Mouse (Mus musculus) T-helper 17 cell (primary cell): Measurements from ENCODE around the gene Gast.
"Not testable (repeated sequence)": the region's sequence is repeated elsewhere in the genome, so short reads cannot be mapped to it uniquely, and the experiment has no call there.

Experiments
- in situ Hi-C, 2 experiments: fragments of 300-600 bp; cut with MboI, MseI; formaldehyde crosslinking; loops; 1 replicate in 1 of 2; 2 replicates in 1 of 2; pipeline ENCODE4 v1.15.1; 2025; ENCODE audit warnings: high pct_unique_total_duplicates in 2 of 2

Gene Gast

DNA sequence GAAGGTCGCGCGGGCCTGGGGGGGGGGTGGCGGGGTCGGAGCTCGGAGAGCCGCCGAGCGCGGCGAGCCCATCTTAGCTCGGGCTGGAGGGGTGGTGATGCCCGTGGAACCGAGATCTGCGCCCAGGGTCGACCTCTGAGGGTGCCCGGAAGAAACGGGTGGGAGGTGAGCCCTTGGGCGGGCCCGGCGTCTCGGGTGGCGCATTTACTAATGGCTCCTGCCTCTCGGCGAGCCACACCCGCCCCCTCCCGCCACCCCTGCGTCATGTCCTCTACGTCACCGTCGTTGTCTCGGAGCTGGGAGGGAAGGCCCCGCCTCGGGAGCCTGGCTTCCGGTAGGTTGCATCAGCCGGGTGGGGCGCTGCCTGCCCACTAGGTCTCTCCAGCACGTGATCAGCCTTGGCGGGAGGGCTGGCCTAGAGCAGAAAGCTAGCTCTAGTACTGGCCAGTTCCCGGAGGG lies 14.0 kb upstream of the Gast start:
- in situ Hi-C loops, result no loop called here

DNA sequence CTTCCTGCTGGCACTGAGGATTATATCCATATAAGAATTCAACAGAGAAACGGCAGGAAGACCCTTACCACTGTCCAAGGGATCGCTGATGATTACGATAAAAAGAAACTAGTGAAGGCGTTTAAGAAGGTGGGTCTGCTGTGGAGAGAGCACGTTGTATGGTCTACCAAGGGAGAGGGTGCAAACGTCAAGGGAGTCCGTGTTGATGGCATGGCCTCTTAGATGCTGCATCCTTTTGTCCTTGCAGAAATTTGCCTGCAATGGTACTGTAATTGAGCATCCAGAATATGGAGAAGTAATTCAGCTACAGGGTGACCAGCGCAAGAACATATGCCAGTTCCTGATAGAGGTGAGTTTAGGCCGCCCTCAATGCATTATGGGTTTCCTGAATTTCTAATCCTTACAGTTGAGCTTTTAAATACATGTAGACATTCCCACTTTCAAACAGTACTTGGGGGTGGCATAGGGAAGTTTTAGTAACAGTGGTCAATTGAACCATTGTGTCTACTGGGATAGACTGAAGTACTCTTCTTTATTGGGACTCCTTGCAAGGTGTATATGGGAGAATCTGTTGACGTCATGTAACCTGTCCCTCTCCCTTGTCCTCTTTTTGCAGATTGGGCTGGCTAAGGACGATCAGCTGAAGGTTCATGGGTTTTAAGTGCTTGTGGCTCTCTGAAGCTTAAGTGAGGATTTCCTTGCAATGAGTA lies 13.4 kb upstream of the Gast start:
- in situ Hi-C loops, result not testable (repeated sequence)

DNA sequence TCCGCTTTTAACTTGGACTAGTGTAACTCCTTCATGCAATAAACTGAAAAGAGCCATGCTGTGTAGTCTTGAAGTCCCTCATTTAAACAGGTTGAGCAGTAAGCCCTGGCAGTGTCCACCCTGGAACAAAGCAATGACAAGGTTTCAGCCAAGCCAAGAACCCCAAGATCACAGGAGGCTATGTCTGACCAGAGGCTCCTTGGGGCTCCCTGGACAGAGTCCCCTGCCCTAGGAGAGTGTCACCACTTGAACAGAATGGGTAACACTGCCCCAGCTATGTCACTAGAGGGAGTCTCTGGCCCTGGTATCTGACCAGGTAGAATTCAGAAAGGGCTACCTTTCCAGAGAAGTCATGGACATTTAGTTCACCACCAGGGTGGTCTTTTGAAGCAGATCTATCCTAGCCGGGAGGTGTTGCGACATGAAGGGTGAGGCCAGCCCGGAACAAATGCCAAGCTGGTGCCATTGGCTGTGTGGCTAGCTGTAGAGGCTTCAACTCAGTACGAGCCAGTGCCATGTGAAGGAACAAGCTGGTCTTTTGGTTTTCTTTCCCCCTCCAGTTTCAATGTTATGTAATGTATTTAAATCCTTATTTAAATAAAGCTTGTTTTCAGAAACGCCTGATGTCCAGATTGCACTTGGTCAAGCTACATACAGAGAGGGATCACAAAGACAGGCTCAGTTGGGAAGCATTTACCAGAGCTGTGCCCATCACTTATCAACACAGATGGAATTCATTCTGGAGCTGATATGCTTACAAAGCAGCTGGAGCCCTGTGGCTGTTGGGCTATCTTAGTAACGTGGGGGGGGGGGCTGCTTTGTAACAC lies 12.5 kb upstream of the Gast start:
- in situ Hi-C loops, result not testable (repeated sequence)

DNA sequence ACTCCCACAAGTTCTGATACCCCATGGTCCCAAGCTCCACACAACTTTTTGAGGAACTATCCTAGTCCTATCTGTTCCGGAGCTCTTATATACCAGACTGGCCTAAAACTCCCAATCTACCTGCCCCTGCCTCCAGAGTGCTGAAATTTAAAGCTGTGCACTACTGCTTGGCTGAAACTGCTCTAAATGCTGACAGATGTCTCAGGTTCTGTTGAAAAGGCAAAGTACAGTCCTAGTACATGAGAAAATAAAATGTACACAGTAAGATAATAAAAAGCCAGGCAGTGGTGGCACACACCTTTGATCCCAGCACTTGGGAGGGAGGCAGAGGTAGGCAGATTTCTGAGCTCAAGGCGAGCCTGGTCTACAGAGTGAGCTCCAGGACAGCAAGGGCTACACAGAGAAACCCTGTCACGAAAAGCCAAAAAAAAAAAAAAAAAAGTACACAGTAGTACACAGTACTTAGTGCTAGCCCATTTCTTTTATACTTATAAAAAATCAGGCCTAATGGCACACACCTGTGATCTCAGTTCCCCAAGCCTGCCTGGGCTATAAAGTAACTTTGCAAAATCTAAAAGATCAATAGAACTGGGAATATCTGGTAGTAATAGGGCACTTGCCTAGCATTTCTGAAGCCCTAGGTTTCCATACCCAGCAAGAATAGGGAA lies 11.5 kb upstream of the Gast start:
- in situ Hi-C loops, result no loop called here

DNA sequence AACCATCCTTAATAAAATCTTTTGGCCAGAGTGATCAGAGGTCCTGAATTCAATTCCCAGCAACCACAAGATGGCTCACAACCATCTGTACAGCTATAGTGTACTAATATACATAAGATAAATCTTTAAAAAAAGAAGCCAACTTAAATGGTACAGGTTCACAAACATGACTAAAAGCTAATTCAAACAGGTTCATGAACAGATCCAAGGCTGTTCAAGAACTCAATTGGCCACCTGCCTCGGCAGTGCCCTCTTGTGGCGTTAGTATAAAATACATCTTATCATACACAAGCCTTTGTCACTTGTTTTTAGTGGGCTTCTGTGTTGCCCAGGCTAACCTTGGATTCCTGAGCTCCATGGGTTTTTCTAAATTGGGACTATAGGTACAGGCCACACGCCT lies 10.6 kb upstream of the Gast start:
- in situ Hi-C loops, result no loop called here

DNA sequence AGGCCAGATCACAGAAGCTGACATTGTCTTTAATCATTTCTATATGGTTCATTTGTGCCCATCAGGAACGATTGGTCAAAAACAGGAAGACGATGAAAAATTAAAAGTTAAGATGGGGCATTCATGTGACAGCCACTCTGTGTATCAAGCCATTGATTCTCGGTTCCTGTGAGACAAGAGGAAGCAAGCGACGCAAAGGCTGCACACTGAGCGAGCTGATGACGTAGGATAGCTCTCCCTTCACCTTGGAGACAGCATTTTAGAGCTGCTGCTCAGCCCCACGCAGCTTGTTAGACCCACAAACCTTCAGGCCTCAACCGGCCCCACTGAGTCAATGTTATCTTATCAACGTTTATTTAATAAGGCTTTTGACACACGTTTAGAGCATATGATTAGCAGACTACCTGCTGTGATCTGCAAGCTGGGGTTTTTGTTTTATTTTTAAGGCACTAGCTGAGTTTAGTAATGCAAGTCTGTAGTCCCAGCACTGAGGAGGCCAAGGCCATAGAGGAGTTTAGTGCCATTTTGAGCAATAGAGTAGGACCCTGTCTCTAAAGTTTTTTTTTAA lies 9.1 kb upstream of the Gast start:
- in situ Hi-C loops, result no loop called here

DNA sequence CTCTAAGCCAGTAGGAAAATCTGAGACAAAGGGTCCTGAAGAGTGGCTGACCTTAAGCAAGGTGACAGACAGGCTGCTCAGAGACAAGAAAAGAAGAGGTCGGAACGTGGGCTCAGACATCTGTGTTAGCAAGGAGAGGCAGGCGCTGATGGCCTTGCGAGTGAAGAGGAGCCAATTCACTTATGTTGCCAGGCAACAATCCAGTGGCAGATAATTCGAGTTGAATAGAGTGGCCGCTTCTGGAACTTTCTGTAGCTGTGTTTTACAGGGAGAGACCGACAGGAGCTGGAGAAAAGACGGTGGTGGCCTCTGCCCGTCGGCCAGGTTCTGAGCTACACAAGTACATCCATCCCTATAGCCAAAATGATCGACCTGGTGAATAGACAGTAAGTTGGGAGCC lies 6.9 kb upstream of the Gast start:
- in situ Hi-C loops, result no loop called here

DNA sequence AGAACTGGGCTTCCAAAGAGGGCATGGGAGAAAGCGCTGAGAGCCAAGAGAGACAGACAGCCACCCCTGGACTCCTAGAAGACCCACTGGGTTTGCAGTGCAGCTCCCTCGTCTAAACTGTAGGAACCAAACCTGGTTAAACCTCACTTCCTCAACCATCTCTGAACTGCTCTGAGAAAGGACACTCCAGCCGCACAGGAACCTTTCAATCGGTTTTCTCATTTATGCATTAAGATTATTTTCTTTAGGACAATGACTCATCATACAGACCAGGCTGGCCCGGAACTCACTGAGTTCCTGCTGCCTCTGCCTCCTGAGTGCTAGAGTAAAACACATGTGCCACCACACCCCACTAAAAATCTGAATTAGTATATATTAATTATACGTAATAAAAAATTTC lies 6.4 kb upstream of the Gast start:
- in situ Hi-C loops, result no loop called here

DNA sequence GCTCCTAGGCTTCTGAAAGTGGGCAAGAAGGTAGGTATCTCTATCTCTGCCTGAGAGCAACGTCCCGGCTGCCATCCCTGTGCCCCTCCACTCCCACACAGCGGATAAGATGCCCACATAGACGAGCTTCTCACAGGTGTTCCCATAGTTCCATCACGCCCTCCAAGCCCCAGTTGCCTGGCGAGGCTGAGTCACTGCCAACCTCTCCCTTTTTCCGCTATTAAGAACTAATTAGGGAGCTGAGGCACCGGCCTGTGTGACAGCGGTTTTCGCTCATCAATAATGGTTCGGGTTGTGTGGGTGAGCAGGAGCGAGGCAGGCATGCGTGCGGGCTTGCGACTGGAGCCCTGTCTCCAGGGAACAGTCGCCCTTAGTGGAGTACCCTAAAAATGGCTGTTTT lies 4.0 kb upstream of the Gast start:
- in situ Hi-C loops, result no loop called here

DNA sequence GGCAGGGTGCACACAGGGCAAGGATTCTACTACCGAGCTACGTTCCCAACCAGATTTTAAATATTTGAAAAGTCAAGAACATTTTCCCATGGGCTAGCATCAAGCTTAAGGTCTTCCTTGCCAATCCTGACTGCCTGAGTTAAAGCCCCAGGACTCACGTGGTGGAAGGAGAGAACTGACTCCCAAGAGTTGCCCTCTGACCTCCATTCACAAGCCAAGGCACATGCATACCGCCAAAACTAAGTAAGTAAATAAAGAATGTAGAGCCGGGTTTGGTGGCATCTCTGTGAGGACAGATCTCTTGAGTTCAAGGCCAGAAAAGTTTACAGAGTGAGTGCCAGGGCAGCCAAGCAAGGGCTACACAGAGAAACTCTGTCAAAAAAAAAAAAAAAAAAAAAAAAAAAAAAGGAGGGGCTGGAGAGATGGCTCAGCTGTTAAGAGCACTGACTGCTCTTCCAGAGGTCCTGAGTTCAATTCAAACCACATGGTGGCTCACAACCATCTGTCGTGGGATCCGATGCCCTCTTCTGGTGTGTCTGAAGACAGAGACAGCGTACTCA lies 3.3 kb upstream of the Gast start:
- in situ Hi-C loops, result not testable (repeated sequence)

DNA sequence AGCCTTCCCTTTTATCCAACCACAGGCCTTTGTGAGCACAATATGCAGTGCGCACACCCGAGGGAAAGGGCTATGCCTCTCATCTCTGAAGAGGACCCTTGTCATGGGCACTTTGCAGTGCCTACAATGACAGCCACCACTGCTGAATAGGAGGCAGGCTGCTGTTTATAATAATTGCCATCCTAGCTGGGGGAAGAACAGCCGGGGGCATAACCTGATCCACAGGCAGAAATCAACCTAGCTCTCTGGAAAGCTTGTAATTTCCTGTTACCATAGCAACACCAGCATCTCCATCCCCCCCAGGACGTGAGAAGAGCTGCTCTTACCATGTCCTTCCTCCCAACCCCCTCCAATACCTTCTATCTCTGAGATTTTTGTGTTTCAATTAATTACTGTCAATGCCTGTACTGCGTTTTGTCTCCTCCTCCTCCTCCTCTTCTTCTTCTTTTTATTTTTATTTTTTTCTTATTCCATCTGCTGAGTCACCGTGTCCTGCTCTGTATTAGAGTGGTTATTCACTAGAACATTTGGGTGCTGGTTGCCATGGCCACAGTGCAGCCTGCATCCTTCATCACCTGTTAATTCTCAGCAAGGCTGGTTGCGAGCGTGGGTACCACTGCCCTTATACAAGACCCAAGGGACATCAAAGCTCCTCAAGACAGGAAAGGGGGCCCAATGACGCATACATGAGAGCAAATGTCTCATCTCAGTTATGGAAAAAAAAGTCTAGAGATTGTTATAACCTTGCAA lies 1.3 kb upstream of the Gast start:
- in situ Hi-C loops, result no loop called here

DNA sequence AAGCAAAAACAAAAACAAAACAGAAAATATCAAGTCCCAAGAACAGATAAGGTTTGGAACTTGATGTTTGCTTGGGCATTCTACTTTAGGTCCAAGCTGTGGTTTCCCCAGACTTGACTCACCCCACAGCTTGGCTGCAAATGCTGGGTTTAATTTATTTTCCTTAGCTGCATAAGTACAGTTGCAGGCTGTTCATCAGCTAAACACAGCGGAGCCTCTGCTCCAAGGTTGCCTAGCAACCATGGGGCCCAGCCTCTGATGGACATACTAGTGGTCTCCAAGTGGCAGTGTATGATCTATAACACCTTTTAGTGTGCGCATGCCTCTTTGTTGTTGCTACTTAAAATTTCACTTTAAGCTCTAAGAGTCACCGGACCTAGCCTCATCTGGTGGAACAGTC lies 1.5 kb downstream of the Gast start:
- in situ Hi-C loops, result no loop called here

DNA sequence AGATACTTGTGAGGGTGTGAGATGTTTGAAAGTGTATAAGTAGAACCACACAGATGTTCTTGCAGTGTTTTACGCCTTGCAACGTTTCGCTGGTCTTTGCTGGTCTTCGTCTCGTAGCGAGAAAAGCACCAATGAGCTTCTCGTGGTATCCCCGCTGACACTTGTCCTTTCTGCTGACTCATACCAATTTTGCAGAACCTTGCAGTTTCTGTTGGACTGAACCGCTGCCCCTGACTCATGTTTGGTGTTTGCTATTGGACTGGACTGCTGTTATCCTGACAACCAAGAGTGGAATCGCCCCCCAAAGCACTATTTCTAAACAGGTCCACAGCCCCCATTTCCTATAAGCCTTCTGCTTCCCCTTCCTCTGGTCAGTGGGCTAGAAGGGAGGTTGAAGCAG lies 10.1 kb downstream of the Gast start:
- in situ Hi-C loops, result no loop called here

DNA sequence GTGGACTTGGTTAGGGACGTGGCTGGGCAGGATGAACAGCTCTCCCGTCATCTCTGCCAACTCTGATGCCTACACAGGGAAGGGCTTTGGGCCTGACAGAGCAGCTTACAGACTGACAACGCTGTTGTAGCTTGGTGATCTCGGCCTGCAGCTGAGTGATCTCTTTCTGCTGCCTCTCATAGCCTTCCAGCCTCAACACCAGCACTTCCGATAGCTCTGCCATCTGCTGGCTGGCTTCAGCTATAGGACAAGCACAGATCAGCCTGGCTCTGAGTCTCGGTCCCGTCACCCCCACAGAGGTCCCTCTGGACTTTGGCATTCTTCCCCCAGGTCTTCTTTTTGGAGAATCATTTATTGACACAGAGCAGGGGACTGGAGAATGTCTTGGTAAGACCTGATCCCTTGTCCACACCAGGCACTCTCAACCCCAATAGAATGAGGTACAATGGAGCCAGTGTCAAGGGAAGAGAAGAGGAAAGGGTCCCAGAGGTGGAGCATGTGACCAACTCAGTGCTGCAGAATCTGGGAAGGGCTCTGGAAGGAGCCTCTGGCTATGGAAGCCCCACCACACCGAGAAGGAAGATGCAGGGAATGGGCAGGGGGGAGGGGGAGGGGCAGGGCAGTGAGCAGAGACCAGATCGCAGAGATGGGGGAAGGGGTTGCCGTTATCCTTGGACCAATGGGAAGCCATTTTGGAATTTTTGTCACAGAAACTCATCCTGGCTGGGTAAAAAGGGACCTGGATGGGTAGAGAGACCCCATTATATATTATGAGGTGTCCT lies 18.1 kb downstream of the Gast start:
- in situ Hi-C loops, result no loop called here

DNA sequence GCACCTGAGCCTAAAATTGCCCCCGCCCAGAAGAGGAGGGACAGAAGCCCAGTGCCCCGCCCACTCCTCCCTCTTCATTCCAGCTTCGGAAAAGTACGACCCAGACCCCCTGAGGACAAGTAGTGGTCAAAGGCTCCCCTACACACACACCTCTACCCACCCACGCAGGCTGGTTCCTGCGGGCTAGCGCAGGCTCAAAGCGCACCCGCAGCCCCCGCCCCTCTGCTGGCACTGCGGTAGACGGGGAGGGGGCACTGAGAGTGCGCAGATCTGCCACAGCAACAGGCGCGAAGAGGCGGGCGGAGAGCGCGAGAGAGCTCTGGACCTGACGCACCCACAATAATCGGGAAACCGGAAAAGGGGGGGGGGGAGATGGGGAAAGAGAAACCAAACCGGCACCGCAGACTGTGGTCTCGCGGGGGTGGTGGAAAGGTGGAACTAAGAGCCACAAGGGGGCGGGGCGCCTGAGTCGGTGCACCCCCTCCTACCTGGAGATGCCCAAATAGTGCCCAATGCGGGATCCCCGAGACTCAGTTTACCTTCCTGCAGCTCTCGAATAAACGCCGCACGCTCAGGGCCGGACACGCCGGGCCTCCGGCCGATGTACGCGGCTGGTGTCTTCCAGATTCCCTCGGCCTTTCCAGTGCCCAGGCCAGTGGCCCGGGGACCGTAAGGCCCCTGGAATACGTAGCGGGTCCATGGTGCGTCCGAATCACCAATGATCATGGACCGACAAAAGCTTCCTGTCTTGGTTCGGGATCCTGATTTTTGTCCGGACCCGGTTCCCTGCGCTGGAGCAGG lies 21.1 kb downstream of the Gast start:
- in situ Hi-C loops, result no loop called here

DNA sequence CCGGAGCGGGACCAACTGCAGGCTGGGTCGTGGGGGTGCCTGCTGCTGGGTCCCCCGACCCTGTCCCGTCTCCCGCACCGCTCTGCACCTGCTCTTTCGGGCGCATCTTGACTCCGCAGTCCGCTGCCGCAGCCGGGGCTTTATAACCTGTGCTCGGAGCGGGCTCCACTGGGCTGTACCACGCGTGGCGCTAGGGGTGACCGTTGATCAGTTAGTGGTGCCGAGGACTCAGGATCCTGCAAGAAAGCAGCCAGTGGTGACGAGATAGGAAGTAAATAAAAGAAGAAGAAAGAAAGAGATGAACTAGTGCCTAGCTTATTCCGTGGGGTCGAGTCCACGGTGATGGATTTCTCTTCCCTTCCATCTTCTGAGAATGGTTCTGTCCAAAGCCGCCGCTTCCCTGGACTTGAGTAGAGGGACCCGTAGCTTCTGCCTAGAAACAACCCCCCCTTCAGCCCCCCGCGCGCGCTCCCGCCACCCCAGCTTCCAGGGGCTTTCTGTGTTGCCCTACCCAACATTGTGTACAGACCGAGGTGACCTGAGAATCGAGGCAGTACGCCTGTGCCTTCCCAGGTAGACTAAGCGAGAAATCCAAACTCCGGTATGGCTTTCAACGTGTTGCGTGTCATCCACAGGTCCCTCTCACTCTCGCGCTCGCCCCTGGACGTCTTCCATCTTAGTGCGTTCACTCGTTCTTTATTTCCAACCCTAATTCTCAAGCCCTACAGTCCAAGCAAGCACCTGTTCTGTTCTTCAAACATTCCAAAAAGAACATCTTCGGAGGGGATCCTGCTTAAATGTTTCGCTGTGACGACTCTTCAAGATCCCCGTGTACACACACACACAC lies 22.0 kb downstream of the Gast start, which contains the start of gene Hap1:
Hap1 (minus strand) TSS at position 157 of the 847 bp plus-strand sequence.
- in situ Hi-C loops, result no loop called here

DNA sequence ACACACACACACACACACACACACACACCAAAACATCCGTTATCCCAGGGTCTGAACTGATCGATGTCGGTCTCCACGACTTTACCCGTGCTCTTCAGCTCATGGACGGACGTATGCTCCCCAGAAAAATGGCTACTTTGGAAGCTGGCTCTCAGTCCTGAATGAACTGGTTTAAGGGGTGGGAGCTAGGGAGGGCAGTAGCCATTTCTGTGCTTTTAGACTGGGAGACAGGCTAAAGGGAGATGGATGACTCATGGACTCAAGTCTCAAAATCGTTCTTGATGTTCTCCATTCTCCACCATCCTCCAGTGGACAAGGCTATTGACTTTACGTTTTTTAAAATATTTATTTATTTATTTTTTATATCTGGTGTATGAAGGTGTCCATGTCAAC lies 22.6 kb downstream of the Gast start:
- in situ Hi-C loops, result no loop called here

DNA sequence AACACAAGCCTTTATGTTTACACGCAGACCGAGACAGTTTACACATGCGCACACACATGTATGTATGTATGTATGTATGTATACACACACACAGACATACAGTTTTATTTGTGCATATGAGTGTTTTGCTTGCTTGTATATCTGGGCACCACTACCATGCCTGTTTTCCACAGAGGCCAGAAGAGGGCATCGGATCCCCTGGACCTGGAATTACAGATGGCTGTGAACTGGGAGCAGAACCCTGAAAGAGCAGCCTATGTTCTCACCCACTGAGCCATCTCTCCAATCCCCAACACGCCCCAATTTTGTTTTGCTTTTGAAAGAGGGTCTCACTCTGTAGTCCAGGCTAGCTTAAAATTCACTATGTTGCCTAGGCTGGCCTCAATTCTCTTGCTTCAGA lies 23.2 kb downstream of the Gast start:
- in situ Hi-C loops, result no loop called here
